Mouse (Mus musculus) lung, postnatal 0 days (tissue): ENCODE data around the gene Gm21954. TPM values are rescaled to one million over a fixed set of nuclear protein-coding genes. Genes with fewer than 3 reads are reported as not detected.

Experiments
- ATAC-seq: fragments of 200-750 bp; cut with Nextera tagmentation; 2 replicates; pipeline ENCODE4 v1.8.0; 2017; ENCODE audit warnings: moderate library complexity
- DNase-seq: peaks from one replicate; pipeline ENCODE4 v3.0.0-alpha.2; 2016; ENCODE audit warnings: low spot score
- H3K27ac ChIP-seq: fragments of 300-500 bp; sonication (generic); 2 replicates; pipeline ENCODE4 v1.5.1; 2014; ENCODE audit warnings: antibody characterized with exemption, mild to moderate bottlenecking, low read length, mixed read lengths
- H3K27me3 ChIP-seq: fragments of 300-500 bp; sonication (generic); replicated peaks from 2 replicates; pipeline ENCODE4 v1.6.1; 2014; ENCODE audit warnings: low read length, mixed read lengths; ENCODE audit not compliant: insufficient read depth
- H3K36me3 ChIP-seq: fragments of 300-500 bp; sonication (generic); 2 replicates; pipeline ENCODE4 v1.6.1; 2014; ENCODE audit warnings: low read length, mixed read lengths; ENCODE audit not compliant: insufficient read depth
- H3K4me1 ChIP-seq: fragments of 300-500 bp; sonication (generic); 2 replicates; pipeline ENCODE4 v1.6.1; 2014; ENCODE audit warnings: antibody characterized with exemption, low read depth, low read length, mixed read lengths; ENCODE audit not compliant: insufficient read depth
- H3K4me2 ChIP-seq: fragments of 300-500 bp; sonication (generic); replicated peaks from 2 replicates; pipeline ENCODE4 v1.6.1; 2014; ENCODE audit warnings: low read depth, mild to moderate bottlenecking, low read length, moderate library complexity, mixed read lengths
- H3K4me3 ChIP-seq: fragments of 300-500 bp; sonication (generic); 2 replicates; pipeline ENCODE4 v1.5.1; 2014; ENCODE audit warnings: low read depth, low read length
- H3K9ac ChIP-seq: fragments of 300-500 bp; sonication (generic); replicated peaks from 2 replicates; pipeline ENCODE4 v1.6.1; 2014; ENCODE audit warnings: low read depth, mild to moderate bottlenecking
- H3K9me3 ChIP-seq: fragments of 300-500 bp; sonication (generic); 2 replicates; pipeline ENCODE4 v1.6.1; 2016; ENCODE audit warnings: low read length, mixed read lengths
- CTCF ChIP-seq: IDR thresholded peaks from 2 replicates; pipeline ENCODE4 v1.5.1; 2016; ENCODE audit warnings: antibody characterized with exemption, mild to moderate bottlenecking
- EP300 ChIP-seq: IDR thresholded peaks from 2 replicates; pipeline ENCODE4 v1.6.1; 2016; ENCODE audit warnings: antibody characterized with exemption, mild to moderate bottlenecking, control low read depth
- WGBS: fragments of 180-500 bp; shearing (Covaris S2); extraction: QIAGEN DNeasy Blood & Tissue Kit; methylation state at CpG from one replicate; pipeline ENCODE4 v1.1.7; 2014; 5-methylcytosine and 5-hydroxymethylcytosine counted together
- polyA plus RNA-seq: library from polyadenylated mRNA; unstranded; fragments of >200 nt; fragmentation: Nextera tagmentation; extraction: Ambion mirVana; gene quantifications from 2 replicates; pipeline ENCODE4 v1.2.1, GENCODE M21; 2015

Gm21954 gene
- polyA plus RNA-seq, 1 experiment from 2014 or later = not detected

DNA sequence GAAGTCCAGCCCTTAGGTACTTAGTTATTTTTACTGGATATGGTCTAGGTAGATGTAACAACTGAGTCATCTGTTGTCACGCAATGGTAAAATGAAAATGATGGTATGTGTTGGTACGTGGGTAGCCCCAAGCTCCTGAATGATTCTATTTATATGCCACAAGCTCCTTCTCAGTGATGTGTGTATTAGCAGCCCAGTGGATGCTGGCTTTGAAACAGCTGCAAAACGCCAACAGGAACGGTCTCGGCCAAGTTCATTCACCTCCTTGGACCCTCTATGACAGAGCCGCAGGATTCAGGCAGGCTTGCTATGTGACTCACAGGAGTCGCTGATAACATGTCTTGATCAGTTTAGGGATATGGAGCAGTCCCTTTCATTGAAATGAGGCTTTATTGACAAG, 38.2 kb upstream of the Gm21954 start:
- Histone ChIP-seq H3K9ac (no peak overlapping the region), H3K27me3 (no peaks in the 10 kb centered on the region), H3K9me3 (no peaks in the 10 kb centered on the region), H3K4me1 (no peaks in the 10 kb centered on the region), H3K36me3 (no peaks in the 10 kb centered on the region), H3K4me2 (no peak overlapping the region), H3K27ac (no peak overlapping the region), H3K4me3 (no peak overlapping the region)
- no peak for TF ChIP-seq CTCF
- TF ChIP-seq EP300 = no peak
- WGBS = 64% methylated on average over 7 of the region's 7 CpGs
- DNase-seq (no peak), ATAC-seq (no peak)

- WGBS = 88% methylated on average over 7 of the region's 7 CpGs
- ATAC-seq (no peak), DNase-seq (no peak)
- H3K27me3 ChIP-seq = no peaks in the 10 kb centered on the region
- H3K36me3 ChIP-seq = no peaks in the 10 kb centered on the region
- no peak overlapping the region for H3K4me3 ChIP-seq
- no peak overlapping the region for H3K27ac ChIP-seq
- no peak overlapping the region for H3K9ac ChIP-seq
- no peak for TF ChIP-seq CTCF
- TF ChIP-seq EP300 = no peak
- no peaks in the 10 kb centered on the region for H3K4me1 ChIP-seq
- H3K9me3 ChIP-seq = no peaks in the 10 kb centered on the region
- H3K4me2 ChIP-seq = no peak overlapping the region
Measured at GRCm38 (mm10) chr3:55499298-55499697, 27.3 kb upstream of the Gm21954 start.

DNA sequence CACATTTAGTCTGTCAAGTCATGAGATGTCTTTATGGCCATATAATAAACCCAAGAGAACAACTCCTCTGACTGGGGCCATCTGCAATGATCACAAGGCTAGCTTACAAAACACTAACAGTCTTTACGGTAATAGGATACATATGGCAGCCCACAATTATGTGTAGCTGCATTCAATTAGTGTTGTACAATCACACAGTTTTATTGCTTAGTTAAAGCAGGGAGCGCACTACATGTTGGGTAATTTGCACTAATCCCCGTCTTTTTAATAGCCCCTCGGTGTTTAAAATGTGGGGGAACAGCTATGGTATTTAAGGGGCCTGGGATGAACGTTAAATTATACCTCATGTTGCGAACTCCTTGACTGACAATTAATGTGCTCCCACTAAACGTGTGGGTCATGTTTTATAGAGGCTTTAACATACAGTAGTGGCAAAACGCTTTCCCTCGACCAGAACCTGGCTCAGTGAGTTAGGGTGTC, 24.5 kb upstream of the Gm21954 start:
- Histone ChIP-seq H3K27ac (no peak overlapping the region), H3K4me2 (no peak overlapping the region), H3K27me3 (no peaks in the 10 kb centered on the region), H3K9me3 (no peaks in the 10 kb centered on the region), H3K9ac (no peak overlapping the region), H3K36me3 (no peaks in the 10 kb centered on the region), H3K4me1 (no peaks in the 10 kb centered on the region), H3K4me3 (no peak overlapping the region)
- ATAC-seq = no peak
- DNase-seq = no peak
- WGBS = 85% methylated on average over 9 of the region's 9 CpGs
- TF ChIP-seq CTCF (no peak), EP300 (no peak)

GRCm38 (mm10) chr3:55495866-55496265, 23.9 kb upstream of the Gm21954 start:
- WGBS = 75% methylated on average over 4 of the region's 4 CpGs
- TF ChIP-seq CTCF (no peak), EP300 (no peak)

DNA sequence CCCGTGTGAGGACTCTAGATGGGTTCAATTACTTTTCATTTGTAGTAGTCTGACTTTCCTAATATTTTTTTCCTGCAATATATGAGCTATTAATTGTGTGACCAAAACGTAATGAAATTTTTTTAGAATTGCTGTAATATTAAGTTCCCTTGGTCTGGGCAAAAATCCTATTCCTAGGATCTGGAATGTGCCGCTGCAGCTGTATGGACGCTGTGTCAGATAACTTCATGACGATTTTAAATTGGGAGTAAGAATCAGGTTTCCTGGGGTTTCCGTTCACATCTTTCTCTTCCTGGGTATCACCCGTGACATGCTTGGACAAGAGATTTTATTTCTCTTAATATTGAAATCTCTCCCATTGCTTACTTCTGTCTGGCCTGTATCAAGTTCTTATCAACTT, 23.2 kb upstream of the Gm21954 start:
- Histone ChIP-seq H3K27ac (no peak overlapping the region), H3K27me3 (no peaks in the 10 kb centered on the region), H3K4me2 (no peak overlapping the region), H3K4me1 (no peaks in the 10 kb centered on the region), H3K9me3 (no peaks in the 10 kb centered on the region), H3K9ac (no peak overlapping the region), H3K4me3 (no peak overlapping the region), H3K36me3 (no peaks in the 10 kb centered on the region)
- DNase-seq (no peak), ATAC-seq (no peak)
- WGBS = 72% methylated on average over 7 of the region's 7 CpGs
- TF ChIP-seq CTCF (no peak), EP300 (no peak)

More at GRCm38 (mm10) chr3:55495866-55496265, 23.9 kb upstream of the Gm21954 start:
- Histone ChIP-seq H3K9me3 (no peaks in the 10 kb centered on the region), H3K36me3 (no peaks in the 10 kb centered on the region), H3K27ac (no peak overlapping the region), H3K27me3 (no peaks in the 10 kb centered on the region), H3K4me3 (no peak overlapping the region), H3K9ac (no peak overlapping the region), H3K4me2 (no peak overlapping the region), H3K4me1 (no peaks in the 10 kb centered on the region)
- DNase-seq = no peak
- no peak for ATAC-seq

- H3K4me3 ChIP-seq = no peak overlapping the region
- H3K9me3 ChIP-seq = no peaks in the 10 kb centered on the region
- H3K4me2 ChIP-seq = no peak overlapping the region
- H3K27ac ChIP-seq = no peak overlapping the region
- WGBS = 43% methylated on average over 4 of the region's 4 CpGs
- DNase-seq (peak; percentile 11), ATAC-seq (no peak)
- H3K27me3 ChIP-seq = no peaks in the 10 kb centered on the region
- no peak overlapping the region for H3K9ac ChIP-seq
- no peaks in the 10 kb centered on the region for H3K36me3 ChIP-seq
- no peaks in the 10 kb centered on the region for H3K4me1 ChIP-seq
- no peak for TF ChIP-seq EP300
- peak; percentile 58 for TF ChIP-seq CTCF
Measured at GRCm38 (mm10) chr3:55494348-55494747, 22.3 kb upstream of the Gm21954 start.

GRCm38 (mm10) chr3:55492021-55492420, 20.0 kb upstream of the Gm21954 start:
- H3K36me3 ChIP-seq = no peaks in the 10 kb centered on the region
- no peaks in the 10 kb centered on the region for H3K4me1 ChIP-seq
- H3K4me3 ChIP-seq = no peak overlapping the region
- ATAC-seq (no peak), DNase-seq (no peak)
- no peak for TF ChIP-seq EP300
- TF ChIP-seq CTCF = no peak
- no peaks in the 10 kb centered on the region for H3K9me3 ChIP-seq
- no peak overlapping the region for H3K4me2 ChIP-seq
- no peak overlapping the region for H3K9ac ChIP-seq
- no peaks in the 10 kb centered on the region for H3K27me3 ChIP-seq
- H3K27ac ChIP-seq = no peak overlapping the region
- 49% methylated on average over 6 of the region's 6 CpGs for WGBS
